Mouse (Mus musculus): ENCODE measurements around the gene Ptgs1. TPM values are rescaled to one million over a fixed set of nuclear protein-coding genes. Genes with fewer than 3 reads are reported as not detected.

Gene Ptgs1
- total RNA-seq, 4 experiments from 2014 or later, result 2.1 to 5.4 (median 2.4) TPM

- DNase-seq (ENCODE audit: low spot score in 2 of 2), result no peak
Measured at GRCm38 (mm10) chr2:36214425-36214824, 15.8 kb upstream of the Ptgs1 start.

- no peak for DNase-seq (ENCODE audit: low spot score in 2 of 2)
Measured at GRCm38 (mm10) chr2:36215203-36215739, 15.0 kb upstream of the Ptgs1 start.

GRCm38 (mm10) chr2:36216546-36216945 is 13.7 kb upstream of the Ptgs1 start:
- DNase-seq (ENCODE audit: low spot score in 2 of 2), result no peak

GRCm38 (mm10) chr2:36216953-36217573 is 13.2 kb upstream of the Ptgs1 start:
- no peak for DNase-seq (ENCODE audit: low spot score in 2 of 2)

GRCm38 (mm10) chr2:36217692-36218233 is 12.5 kb upstream of the Ptgs1 start:
- DNase-seq (ENCODE audit: low spot score in 2 of 2), result no peak

GRCm38 (mm10) chr2:36220106-36220505 is 10.1 kb upstream of the Ptgs1 start:
- DNase-seq (ENCODE audit: low spot score in 2 of 2), result no peak

- DNase-seq (ENCODE audit: low spot score in 2 of 2), result no peak
Measured at GRCm38 (mm10) chr2:36220891-36221290, 9.3 kb upstream of the Ptgs1 start.

GRCm38 (mm10) chr2:36222168-36222848 is 7.9 kb upstream of the Ptgs1 start:
- no peak for DNase-seq (ENCODE audit: low spot score in 2 of 2)

GRCm38 (mm10) chr2:36223436-36223835 is 6.8 kb upstream of the Ptgs1 start:
- DNase-seq (ENCODE audit: low spot score in 2 of 2), result no peak

- no peak for DNase-seq (ENCODE audit: low spot score in 2 of 2)
Measured at GRCm38 (mm10) chr2:36224153-36224552, 6.1 kb upstream of the Ptgs1 start.

- no peak for DNase-seq (ENCODE audit: low spot score in 2 of 2)
Measured at GRCm38 (mm10) chr2:36224599-36224998, 5.6 kb upstream of the Ptgs1 start.

GRCm38 (mm10) chr2:36230967-36231366 is 741 bp downstream of the Ptgs1 start:
- DNase-seq (ENCODE audit: low spot score in 2 of 2), result no peak

GRCm38 (mm10) chr2:36234526-36235368 is 4.5 kb downstream of the Ptgs1 start:
- DNase-seq (ENCODE audit: low spot score in 2 of 2), result no peak

- DNase-seq (ENCODE audit: low spot score in 2 of 2), result no peak
Measured at GRCm38 (mm10) chr2:36235917-36236316, 5.7 kb downstream of the Ptgs1 start.

- DNase-seq (ENCODE audit: low spot score in 2 of 2), result no peak
Measured at GRCm38 (mm10) chr2:36236889-36237288, 6.7 kb downstream of the Ptgs1 start.

- DNase-seq (ENCODE audit: low spot score in 2 of 2), result no peak
Measured at GRCm38 (mm10) chr2:36237557-36237956, 7.3 kb downstream of the Ptgs1 start.

- DNase-seq (ENCODE audit: low spot score in 2 of 2), result no peak
Measured at GRCm38 (mm10) chr2:36238467-36238866, 8.2 kb downstream of the Ptgs1 start.

GRCm38 (mm10) chr2:36238951-36239350 is 8.7 kb downstream of the Ptgs1 start:
- no peak for DNase-seq (ENCODE audit: low spot score in 2 of 2)

- DNase-seq (ENCODE audit: low spot score in 2 of 2), result no peak
Measured at GRCm38 (mm10) chr2:36242514-36242913, 12.3 kb downstream of the Ptgs1 start.

GRCm38 (mm10) chr2:36243296-36243891 is 13.2 kb downstream of the Ptgs1 start:
- DNase-seq (ENCODE audit: low spot score in 2 of 2), result no peak

- no peak for DNase-seq (ENCODE audit: low spot score in 2 of 2)
Measured at GRCm38 (mm10) chr2:36243892-36244309, 13.7 kb downstream of the Ptgs1 start.

Data from gastrocnemius, adult 8-10 months (tissue).